Mouse (Mus musculus) kidney, adult 11 months (tissue): ENCODE measurements around the gene Dkkl1.
"Not testable (repeated sequence)": the region's sequence is repeated elsewhere in the genome, so short reads cannot be mapped to it uniquely, and the experiment has no call there.

Experiments
- DNase-seq: peaks from one replicate; pipeline ENCODE4 v3.0.0; 2022

The Dkkl1 gene

DNA sequence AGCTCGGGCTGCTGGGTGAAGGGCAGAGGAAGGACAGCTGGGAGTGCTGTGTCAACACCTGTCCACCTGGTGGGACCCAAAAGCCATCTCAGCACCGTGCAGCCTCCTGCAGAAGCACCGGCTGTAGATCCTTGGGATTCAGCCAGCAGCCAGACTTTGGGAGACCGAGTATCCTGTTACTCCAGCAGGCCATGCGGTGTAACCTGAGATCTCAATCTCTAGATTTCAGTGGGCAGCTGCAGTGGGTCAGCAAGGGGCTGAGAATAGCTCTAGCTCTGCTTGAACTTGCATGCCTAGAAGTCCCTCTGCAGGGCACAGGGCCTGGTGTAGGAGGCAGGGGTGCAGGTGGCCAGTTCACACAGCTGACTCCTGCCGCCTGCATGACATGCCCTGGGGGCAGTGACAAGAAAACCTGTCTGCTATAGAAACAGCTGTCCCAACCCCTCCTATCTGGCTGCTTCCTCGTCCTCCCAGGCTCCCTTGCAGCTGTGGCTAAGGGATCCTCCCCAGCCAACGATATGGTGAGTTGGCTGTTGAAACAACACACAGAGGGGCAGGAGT is 20.1 kb downstream of the Dkkl1 start:
- DNase-seq, result no peak

DNA sequence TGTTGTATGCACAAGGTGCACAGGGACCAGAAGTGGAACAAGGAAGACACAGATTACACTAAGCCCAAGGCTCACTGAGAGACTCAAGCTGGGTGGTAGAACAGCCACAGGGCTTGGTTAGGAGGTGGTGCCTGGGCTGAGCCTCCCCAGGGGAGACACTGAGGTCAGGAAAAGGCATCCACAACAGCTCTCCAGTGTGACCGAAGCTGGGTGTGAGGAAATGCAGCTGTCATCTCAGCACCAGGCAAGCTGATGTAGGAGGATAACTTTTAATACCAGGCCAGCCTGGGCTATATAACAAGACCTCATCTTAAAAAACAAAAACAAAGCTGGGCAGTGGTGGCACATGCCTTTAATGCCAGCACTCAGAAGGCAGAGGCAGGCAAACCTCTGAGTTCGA is 20.8 kb downstream of the Dkkl1 start:
- DNase-seq, result no peak

DNA sequence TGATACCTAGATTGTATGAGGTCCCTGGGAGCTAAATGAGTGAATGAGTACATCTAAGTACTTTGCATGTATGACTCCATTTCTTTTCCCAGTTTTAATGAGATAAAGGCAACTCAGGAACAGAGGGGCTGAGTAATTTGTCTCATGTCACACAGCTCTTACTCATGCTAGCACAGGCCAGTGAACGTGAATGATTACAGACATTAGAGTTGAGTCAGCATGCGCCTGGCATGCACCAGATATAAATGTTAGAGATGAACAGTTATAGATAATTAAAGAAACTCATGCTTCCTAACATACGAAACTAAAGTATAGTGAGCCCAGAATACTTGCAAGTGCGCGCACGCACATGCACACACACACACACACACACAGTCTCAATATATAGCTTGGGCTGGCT is 21.8 kb downstream of the Dkkl1 start:
- no peak for DNase-seq

DNA sequence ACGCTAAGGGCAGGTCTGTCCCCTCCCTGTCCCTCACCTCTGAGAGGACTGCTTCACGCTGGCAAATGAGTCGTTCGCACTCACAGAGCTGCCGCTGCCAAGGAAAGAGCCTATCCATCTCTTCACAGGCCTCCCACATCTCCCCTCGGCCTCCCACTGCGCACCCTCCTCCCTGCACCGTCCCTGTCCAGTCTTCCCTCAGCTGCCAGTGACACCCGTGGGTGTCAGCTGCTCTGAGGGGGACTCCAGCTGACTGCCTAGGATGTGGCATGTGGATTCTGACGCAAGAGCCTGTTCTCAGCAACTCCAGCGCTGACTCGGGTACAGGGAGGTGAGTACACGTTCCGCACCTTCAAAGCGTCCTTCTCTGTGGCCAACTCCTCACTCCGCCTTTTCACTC is 22.3 kb downstream of the Dkkl1 start:
- no peak for DNase-seq

GRCm38 (mm10) chr7:45185921-45186320 is 26.0 kb downstream of the Dkkl1 start:
- DNase-seq, result no peak

DNA sequence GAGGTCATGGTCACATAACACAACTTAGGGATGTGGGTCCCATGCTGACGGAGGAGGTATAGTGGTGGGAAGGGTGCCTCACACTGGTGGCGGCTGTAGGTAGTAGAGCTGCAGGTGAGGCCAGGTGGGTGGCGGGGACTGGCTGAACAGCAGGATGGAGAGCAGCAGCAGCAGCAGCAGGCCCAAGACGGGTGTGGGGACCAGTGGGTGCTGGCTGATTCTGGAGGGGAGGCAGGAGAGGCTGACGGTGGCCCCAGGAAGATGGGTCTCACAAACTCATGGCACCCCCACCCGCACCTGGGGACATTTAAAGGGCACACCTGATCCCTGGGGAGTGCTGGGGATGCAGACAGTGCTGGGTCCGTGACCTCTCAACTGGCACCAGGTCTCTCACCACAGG is 28.3 kb downstream of the Dkkl1 start:
- no peak for DNase-seq

DNA sequence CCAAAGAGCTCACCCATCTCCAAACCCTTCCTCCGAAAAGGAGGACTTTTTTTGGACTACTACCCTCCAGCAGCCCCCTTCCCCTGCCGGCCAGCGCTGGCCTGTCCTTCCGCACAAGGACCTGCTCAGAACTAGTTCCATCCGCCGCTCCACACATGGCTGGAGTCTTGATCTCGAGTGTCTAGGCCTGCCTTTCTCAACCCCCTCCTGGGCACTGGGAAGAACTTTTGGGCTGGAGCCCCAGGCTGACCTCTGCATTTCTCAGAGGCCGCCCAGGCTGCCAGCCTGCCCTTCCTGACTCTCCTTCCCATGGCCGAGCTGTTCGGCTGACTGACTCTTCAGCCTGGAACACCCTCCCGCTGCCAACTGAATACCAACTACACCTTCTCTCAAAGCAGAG is 29.3 kb downstream of the Dkkl1 start:
- peak; percentile 54 for DNase-seq

DNA sequence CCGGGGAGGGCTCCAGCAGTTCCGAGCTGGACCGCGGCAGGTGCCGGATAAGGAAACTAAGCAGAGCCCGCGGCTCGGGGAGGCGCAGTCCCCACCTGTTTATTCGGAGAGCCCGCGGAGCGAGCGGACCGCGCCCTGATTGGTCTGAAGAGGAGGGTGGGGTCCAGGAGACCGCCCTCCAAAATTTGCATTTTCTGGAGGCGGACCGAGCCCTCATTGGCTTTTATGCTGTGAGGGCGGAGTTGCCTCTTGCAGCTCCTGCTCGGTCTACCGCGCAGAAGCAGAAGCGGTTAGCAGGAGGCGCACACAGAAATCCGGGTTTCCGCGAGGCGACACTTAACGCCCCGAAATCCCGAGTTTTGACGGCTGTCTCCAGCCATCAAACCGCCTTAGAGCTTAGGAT is 29.7 kb downstream of the Dkkl1 start:
- peak; percentile 92 for DNase-seq

DNA sequence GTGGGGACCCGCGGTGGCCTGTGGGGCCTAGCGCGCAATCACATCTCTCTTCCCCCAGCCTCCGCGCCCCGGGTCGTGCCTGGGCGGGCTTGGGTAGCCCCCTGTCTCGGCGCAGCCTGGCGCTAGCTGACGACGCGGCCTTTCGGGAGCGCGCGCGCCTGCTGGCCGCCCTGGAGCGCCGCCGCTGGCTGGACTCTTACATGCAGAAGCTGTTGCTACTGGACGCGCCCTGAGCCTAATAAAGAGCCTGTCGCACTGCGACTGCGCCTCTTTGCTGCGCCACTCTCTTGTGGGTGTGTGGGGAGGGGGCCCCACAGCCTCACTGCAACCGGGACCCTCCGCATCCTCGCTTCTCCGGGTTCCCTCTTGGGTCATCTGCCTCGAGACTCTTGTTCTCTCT is 30.4 kb downstream of the Dkkl1 start:
- no peak for DNase-seq

DNA sequence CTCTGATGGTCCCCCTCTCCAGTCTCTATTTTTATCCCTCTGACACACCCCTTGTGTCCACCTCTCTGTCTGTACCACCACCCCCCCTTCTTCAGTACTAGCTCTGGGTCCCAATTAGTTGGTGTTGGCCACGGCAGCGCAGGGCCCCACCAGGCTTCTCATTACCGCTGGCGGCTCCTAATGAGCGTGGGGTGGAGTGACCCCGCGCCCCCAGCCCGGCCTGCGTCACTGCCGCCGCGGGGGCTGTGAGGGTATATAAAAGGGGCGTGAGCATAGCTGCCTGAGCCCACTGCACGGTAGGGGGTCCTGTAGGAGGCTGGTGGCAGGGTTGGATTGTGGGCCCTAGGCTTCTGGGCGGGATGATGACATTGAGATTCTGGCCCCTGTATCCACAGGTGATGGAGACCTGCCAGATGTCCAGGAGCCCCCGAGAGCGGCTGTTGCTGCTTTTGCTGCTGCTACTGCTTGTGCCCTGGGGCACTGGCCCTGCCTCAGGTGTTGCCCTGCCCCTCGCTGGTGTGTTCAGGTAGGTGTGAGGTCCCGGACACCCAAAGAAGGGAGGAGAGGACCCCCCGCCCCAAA is 31.0 kb downstream of the Dkkl1 start, which contains the start of gene Pth2:
Gene Pth2, plus strand, starts transcription at position 100 of the 582 bp plus-strand sequence.
- DNase-seq, result no peak

DNA sequence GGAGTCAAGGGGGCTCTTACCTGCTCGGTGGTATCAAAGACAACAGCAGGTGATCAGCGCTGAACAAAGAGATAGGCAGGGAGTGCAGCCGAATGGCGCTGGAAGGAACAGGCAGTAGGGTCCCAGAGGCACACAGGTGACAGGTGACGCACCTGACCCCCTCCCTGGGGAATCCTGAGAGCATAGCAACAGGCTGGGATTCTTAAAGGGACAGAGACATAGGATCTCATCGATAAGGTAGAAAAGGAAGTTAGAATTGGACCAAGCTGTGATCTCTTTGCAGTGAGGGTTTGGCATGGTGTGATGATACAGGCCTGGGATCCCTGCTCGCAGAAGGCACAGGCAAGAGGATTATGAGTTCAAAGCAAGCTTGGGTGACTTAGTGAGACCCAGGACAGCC is 32.5 kb downstream of the Dkkl1 start, which contains the start of gene Gfy:
Gene Gfy, minus strand, starts transcription at position 101 of the 400 bp plus-strand sequence.
- DNase-seq, result no peak

- DNase-seq, result no peak
Measured at GRCm38 (mm10) chr7:45178550-45178949, 33.4 kb downstream of the Dkkl1 start.

GRCm38 (mm10) chr7:45176356-45176755 is 35.6 kb downstream of the Dkkl1 start:
- no peak for DNase-seq

GRCm38 (mm10) chr7:45175929-45176328 is 36.0 kb downstream of the Dkkl1 start:
- DNase-seq, result no peak

- DNase-seq, result no peak
Measured at GRCm38 (mm10) chr7:45175398-45175797, 36.5 kb downstream of the Dkkl1 start.

DNA sequence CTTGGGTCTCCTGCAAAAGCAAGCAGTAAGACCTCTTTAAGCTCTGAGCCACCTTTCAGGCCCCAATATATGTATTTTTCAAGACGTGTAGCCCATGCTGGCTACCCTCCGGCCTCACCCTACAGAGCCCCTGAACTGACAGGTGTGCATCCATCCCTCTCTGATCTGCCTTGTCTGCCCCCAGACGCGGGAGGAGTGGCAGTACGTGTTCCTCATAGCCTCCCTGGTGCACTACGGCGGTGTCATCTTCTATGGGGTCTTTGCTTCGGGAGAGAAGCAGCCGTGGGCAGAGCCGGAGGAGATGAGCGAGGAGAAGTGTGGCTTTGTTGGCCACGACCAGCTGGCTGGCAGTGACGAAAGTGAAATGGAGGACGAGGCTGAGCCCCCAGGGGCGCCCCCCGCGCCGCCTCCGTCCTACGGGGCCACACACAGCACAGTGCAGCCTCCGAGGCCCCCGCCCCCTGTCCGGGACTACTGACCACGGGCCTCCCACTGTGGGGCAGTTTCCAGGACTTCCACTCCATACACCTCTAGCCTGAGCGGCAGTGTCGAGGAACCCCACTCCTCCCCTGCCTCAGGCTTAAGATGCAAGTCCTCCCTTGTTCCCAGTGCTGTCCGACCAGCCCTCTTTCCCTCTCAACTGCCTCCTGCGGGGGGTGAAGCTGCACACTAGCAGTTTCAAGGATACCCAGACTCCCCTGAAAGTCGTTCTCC is 37.2 kb downstream of the Dkkl1 start:
- no peak for DNase-seq

DNA sequence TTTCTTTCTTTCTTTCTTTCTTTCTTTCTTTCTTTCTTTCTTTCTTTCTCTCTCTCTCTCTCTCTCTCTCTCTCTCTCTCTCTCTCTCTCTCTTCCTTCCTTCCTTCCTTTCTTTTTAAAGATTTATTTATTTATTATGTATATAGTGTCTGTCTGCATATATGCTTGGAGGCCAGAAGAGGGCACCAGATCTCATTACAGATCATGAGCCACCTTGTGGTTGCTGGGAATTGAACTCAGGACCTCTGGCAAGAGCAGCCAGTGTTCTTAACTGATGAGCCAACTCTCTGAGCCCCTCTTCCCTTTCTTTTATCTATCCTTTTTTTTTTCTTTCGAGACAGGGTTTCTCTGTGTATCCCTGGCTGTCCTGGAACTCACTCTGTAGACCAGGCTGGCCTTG is 38.2 kb downstream of the Dkkl1 start:
- DNase-seq, result not testable (repeated sequence)

DNA sequence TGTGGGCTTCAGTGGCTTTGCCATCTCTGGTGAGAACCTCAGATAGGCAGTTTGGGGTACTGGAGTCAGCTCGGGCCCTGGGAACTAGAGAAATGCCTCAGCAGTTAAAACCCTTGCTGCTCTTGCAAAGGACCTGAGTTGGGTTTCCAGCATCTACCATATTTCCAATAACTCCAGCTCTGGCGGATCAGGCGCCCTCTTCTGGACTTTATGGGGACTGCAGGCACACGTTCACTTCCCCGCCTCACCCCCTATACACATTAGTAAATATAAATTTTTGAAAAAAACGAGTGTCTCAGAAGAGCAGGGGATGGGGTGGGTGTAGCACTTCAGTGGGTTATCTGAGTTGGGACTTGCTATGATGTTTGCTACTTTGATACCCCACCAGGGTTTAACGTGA is 39.0 kb downstream of the Dkkl1 start:
- DNase-seq, result no peak

DNA sequence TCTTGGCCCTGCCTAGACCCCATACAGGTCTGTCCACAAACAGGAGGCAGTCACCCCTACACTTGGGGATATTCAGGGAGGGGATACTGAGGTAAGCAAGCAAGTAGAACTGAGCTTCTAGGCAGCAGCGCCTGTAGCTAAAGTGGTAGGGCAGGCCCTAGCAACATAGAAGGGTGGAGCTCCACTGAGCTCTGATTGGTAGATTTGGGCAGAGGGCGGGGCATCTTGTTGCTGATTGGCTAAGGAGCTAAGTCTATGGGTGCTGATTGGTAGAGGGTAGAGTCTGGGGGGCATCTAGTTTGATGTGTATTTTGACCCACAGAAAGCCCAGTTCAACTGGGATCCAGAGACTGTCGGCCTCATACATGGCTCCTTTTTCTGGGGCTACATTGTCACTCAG is 42.5 kb downstream of the Dkkl1 start:
- DNase-seq, result no peak

DNA sequence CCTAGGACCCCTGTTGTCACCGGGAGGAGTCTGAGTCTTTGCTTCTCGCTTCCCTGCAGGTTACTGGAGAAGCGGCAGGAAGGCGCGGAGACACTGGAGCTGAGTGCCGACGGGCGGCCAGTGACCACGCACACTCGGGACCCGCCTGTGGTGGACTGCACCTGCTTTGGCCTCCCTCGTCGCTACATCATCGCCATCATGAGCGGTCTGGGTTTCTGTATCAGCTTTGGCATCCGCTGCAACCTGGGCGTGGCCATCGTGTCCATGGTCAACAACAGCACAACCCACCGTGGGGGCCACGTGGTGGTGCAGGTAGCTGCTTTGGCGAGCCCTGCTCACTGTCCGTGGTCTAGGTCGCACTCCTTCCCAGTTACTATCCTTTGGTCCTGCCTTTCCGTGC is 43.3 kb downstream of the Dkkl1 start:
- DNase-seq, result no peak

DNA sequence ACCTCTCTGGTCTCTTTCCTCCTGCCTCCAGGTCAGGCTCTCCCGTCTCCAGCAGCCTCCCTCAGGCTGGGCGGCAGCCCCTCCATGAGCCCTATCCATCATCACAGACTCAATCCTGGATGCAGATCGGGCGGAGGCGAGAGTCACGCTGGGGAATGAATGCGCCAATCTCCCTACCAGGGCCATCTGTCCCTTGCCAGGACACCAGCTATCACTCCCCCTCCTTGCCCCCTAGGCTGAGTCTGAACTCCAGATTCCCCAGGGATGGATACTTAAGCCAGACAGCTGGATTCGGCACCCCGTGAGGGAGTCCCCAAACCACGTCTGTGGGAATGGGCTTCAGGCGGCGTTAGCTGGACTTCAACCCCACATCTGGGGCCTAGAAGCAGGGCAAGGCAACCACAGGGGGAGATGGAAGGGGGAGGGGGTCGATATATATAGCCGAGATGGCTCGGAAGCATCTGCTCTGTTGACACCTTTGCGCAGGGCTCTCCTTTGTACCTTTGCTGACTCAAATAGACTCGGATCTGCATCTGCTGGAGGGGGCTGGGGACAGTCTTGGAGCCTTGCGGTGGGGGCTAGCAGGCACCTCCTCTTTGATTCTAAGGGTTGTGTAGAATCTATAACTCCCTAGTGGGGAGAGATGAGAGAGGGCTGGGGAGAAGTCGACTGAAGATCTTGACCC is 44.0 kb downstream of the Dkkl1 start:
- DNase-seq, result no peak

DNA sequence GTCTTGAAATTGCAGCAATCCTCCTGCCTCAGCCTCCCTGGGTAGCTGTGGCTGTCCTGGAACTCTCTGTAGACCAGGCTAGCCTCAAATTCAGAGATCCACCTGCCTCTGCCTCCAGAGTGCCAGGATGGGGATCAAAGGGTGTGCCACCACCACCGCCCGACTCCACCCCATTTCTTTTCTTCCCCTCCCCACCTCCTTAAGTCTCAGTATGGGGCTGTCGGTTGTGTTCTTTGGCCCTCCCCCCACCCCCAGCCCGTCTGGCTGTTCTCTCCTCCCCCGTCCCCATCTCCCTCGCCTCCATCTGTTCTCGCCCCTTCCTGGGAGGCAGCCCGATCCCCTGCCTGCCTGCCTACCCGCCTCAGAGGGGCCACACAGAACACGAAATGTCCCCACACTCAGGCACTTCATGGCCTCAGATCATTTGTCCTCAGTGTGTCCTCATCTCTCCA is 45.0 kb downstream of the Dkkl1 start:
- no peak for DNase-seq

DNA sequence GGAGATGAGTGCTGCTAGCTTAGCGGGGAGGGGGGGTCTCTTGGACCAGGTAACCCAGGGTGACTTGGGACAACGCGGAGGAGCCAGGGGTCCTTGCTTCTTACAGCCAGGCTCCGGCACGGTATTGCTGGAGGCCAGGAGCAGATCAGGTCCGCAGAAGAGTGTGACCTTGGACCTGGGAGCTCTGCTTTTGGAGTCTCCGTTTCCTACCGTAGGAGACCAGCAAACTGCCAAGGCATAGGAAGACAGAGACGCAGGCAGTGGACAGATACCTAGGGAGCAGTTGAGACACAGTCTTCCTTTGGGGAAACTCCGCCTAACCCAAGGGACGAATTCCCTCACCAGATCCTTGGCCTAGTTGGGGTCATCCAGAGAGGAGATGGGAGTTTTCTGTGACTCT is 46.2 kb downstream of the Dkkl1 start:
- DNase-seq, result no peak

DNA sequence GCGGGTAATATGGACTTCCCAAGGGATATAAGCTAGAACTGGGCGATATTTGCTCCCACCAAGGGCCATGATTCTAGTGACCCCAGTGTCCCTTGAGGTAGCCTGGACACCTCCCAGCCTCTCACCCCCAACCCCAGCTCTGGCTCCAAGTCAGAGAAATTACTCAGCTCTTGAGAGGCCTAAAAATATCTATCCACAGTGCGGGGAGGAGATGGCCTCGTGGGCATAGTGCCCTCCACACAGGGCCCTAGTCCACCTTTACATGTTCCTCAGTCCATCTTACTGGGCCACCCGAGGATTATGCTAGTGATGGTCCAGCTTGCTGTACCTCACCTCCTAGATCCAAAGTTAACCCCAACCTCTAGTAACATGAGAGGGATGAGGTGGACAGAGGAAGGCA is 47.1 kb downstream of the Dkkl1 start:
- DNase-seq, result no peak
